Mouse (Mus musculus): ENCODE data around the gene Olfr282.

GRCm38 (mm10) chr15:98425188-98425587 lies 5.8 kb upstream of the Olfr282 start:
- no peak for TF ChIP-seq CTCF (IDR thresholded peaks at IDR 0.05; ENCODE audit: insufficient read depth, low read depth, low read length)
- no peak for TF ChIP-seq POLR2A (IDR thresholded peaks at IDR 0.05; ENCODE audit: insufficient read depth, low read depth, low read length)
